Mouse (Mus musculus) heart, adult 2 months (tissue): ENCODE measurements at regions not wholly inside any gene's neighbourhood (a gene's known extent, or its start where the extent isn't known, plus 50 kb on each side); places are given as distances from the start of the nearest gene placed in this dataset.

ENCODE experiments used
- CTCF ChIP-seq: fragments of 200-600 bp; IDR thresholded peaks from 2 replicates; pipeline ENCODE4 v1.8.1; 2022; ENCODE audit warnings: antibody characterized with exemption, mild to moderate bottlenecking, moderate library complexity
- POLR2A ChIP-seq: fragments of 200-500 bp; IDR thresholded peaks from 2 replicates; pipeline ENCODE4 v1.6.1; 2011; ENCODE audit warnings: mild to moderate bottlenecking, low read depth, low read length, control low read depth; ENCODE audit not compliant: insufficient read depth

GRCm38 (mm10) chr7:70703784-70704183, 337.2 kb upstream of the Nr2f2 start:
- TF ChIP-seq CTCF (no peak), POLR2A (no peak)
